Mouse (Mus musculus): ENCODE data around the gene Bbox1.

The Bbox1 gene

GRCm38 (mm10) chr2:110274160-110274559, 40.2 kb downstream of the Bbox1 start:
- no peak for DNase-seq (ENCODE audit: low spot score)

DNA sequence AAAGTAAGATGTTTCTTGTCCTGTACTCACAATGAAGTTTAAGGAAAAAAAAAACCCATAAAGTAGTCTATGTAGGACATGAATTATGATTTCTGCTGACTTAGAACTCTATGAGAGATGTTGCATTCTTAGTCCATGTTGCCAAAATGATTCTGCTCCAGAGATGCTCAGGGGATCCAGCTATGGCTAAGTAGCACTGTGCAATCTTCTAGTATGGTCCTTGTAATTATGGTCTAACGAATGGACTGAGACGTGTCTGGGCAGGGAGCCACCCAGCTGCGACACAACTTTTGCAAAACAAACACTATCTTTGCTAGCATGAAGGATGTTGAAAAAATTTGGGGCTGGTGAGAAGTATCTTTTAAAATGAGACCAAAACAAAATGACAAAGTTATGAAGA, 45.1 kb downstream of the Bbox1 start:
- no peak for DNase-seq (ENCODE audit: low spot score)

DNA sequence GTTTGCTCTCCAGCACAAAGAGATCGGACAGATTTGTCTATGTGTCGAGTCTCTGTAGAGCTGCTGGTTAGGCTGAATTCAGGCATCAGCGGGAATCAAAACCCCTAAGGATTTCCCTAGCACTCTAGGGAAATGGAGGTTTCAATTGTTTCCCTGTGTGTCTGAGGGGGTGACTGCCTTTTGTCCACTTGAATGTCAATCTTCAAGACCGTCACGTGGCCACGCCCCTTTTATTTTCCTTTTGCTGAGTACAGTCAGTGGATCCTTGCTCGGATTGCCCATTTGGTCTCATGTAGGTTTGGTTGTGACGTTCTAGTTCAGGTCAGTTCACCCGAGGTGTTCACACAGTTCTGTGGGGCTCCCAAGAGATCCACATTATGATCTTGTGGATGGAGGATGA, 82.1 kb downstream of the Bbox1 start:
- DNase-seq (ENCODE audit: low spot score), result no peak

DNA sequence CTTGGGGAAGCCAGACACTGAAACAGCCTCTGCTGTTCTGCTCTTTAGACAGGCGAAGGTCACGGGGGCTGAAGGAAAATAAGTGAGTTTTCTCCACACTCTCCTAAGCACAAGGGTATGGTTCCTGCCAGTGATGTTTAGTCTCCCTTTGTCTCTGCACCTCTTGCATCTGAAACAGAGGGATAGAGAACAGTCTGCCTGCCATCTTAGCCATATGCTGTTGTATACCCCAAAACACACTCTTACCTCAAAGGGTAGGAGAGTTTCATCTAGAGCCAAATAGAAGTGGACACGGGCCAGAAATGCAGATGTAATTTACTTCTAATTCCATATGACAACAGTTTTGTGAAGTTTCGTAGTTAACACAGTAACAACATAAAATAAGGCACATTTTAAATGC, 83.6 kb downstream of the Bbox1 start:
- DNase-seq (ENCODE audit: low spot score), result no peak

- peak; percentile 94 for DNase-seq (ENCODE audit: low spot score)
Observed at GRCm38 (mm10) chr2:110229143-110230087, 84.9 kb downstream of the Bbox1 start.

DNA sequence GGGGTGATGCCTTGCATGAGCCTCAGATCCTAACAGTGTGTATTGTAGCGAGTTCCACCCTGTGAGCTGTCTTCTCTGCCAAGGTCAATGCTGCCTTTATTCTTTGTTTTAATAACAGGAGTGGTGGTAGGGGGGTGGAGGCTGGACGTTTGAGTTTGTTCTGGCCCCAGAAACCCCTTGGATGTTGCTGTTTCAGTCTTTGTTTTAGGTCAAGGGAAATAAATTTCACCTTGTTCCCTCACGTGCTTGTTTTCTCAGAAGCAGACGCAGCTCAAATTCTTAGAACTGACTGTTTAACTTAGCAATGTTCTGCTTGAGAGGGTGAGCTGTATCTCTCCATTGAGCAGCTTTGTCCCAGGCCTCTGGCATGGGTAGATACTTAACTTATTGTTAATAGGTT, 87.9 kb downstream of the Bbox1 start:
- no peak for DNase-seq (ENCODE audit: low spot score)

DNA sequence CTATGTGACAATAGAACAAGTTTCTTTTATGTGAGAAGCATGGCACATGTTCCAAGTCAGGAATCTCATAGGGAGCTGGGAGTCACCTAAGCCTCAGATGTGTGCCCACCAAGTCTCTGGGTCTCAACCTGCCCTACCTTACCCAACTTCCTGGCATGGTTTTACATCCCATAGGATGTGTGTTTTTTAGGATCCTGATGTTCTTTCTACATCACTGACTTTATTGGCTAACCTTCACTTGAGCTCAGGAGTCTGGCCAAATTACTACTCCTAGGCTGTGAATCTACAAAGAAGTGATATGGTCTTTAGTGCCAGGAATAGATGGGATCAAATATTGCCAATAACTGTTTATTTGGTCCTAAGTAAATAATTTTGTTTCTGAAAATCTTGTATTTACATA, 88.4 kb downstream of the Bbox1 start:
- DNase-seq (ENCODE audit: low spot score), result no peak

GRCm38 (mm10) chr2:110222793-110223192, 91.6 kb downstream of the Bbox1 start:
- no peak for DNase-seq (ENCODE audit: low spot score)

- no peak for DNase-seq (ENCODE audit: low spot score)
Observed at GRCm38 (mm10) chr2:110220492-110220891, 93.9 kb downstream of the Bbox1 start.

DNA sequence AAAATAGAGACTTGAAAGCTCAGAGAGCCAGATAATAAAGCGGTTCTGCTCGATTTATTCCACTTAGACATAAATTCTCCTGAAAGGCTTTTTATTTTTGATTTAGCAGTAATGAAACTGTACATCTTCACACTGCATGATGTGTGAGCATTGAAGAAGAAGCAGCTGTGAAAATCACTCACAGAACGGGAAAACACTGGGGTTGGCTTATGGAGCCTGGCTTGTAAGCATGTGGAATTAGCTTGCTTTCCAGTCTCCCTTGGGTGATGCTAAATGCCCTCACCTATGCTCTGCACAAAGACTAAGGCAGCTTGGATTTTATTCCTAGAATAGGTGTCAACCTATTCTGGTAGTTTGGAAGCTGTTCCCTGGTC, 98.7 kb downstream of the Bbox1 start:
- DNase-seq (ENCODE audit: low spot score), result no peak

DNA sequence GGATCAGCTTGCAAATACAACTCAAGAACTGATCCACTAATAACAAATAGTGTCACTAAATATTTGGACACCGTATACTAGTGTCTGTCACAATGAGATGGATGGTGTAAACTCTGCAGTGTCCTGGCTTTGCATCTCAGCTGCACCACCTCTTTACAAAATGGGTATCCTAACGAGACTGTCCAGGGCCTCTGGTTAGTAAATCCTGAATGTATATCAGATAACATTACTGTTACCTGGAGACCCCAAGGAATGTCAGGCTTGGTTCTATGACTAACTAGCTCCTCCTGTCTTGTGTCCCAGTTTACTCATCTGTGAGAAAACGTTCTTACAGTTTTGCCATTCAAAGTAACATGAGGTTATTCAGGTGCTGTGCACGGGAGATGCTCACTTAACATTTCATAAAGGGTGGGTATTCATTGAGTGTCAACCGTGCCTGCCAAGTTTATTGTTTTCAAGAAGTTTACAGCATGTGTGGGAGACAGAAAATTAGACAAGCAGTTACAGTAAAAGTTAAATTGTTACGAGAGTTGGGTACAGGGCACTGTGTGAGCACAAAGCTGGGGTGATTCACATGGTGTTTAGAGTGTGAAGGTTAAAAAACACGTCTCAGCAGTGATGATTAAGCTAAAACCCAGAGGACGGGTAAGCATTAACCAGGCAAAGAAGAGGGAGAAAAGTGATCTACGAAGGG, 99.2 kb downstream of the Bbox1 start:
- DNase-seq (ENCODE audit: low spot score), result no peak

- DNase-seq (ENCODE audit: low spot score), result no peak
Observed at GRCm38 (mm10) chr2:110214278-110214677, 100.1 kb downstream of the Bbox1 start.
